In the genomic region with DNA sequence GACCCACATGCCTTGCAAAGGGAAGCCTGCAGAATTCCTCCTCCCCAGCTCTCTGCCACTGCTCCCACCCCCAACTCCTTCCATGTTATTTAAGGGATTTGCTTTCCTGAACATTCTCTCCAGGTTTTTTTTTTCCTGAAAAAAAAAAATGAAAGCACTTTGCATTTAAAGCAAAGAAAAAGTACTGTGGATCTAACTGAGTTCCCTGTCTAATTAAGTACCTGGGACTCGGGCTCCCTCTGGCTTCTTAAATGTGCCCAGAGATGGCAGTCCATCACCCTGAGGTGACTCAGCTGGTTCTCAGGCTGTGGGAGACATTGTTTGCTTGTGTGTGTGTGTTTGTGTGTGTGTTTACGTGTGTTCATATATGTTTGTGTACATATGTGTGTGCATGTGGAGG, we compare ENCODE assay signal across 26 mouse cellular contexts.
A peak's percentile ranks its signal among the peaks of the same experiment; 100 is the strongest.
DNase-seq lines count a peak whose midpoint lies in the region; ATAC-seq and TF ChIP-seq lines count a peak whose summit lies in the region.
"Had no signal": no experiment of that assay in that cellular context is flagged by ENCODE, and none has a peak within 500 bp of the region (broad histone marks: within the 10 kb centered on the region; RNA-seq: fewer than 3 reads in every experiment).

No protein-coding gene starts in this region.

- H3K27me3 ChIP-seq in stomach, embryonic 16.5 days (ENCODE audit: control insufficient read depth, insufficient read depth, low read length): no peaks in the 10 kb centered on the region
- H3K27me3 ChIP-seq: heart, embryonic 13.5 days; hindbrain, embryonic 15.5 days; limb, embryonic 13.5 days; lung, embryonic 15.5 days had no signal

- H3K9me3 ChIP-seq in stomach, embryonic 16.5 days (replicated peaks; ENCODE audit: control insufficient read depth, low read length): no peaks in the 10 kb centered on the region
- H3K9me3 ChIP-seq: heart, embryonic 13.5 days; hindbrain, embryonic 10.5 days; hindbrain, embryonic 15.5 days; lung, embryonic 15.5 days; neural tube, embryonic 12.5 days had no signal

- no peak for ATAC-seq in stomach, embryonic 16.5 days (ENCODE audit: insufficient read depth, low FRiP score)
- ATAC-seq: activated CD4-positive, CD25-positive, alpha-beta regulatory T cell, adult 4 months; forebrain, embryonic 14.5 days had no signal

- no peak overlapping the region for H3K9ac ChIP-seq in stomach, embryonic 16.5 days (ENCODE audit: low read length)
- H3K9ac ChIP-seq: heart, embryonic 13.5 days; hindbrain, embryonic 15.5 days; limb, embryonic 13.5 days; lung, embryonic 15.5 days; neural tube, embryonic 12.5 days had no signal

- DNase-seq in layer of hippocampus, adult 2 months (ENCODE audit: low spot score in 2 of 2): no peak
- no peak for DNase-seq in layer of hippocampus, postnatal 25 days (ENCODE audit: extremely low spot score in 1 of 2, low spot score in 1 of 2)
- DNase-seq in right cerebral cortex, adult 18-20 months: peak; percentile 25
- DNase-seq in right cerebral cortex, postnatal 36 days (ENCODE audit: low spot score in 2 of 2): no peak
- DNase-seq in lung, postnatal 36 days: no peak
- DNase-seq: adrenal gland, adult 2 months; adrenal gland, postnatal 36 days; B cell, adult 2 months; cerebellum, adult 2 months; cerebellum, postnatal 14 days; heart, postnatal 10 days; kidney, adult 18-20 months; kidney, postnatal 4 days; thymus, postnatal 4 days had no signal

- H3K27ac ChIP-seq in layer of hippocampus, adult 2 months: no peak overlapping the region
- H3K27ac ChIP-seq in stomach, embryonic 16.5 days (ENCODE audit: low read length): peak overlapping the region; percentile 11; the same call in 1 of the 2 replicates
- H3K27ac ChIP-seq: heart, embryonic 13.5 days; hindbrain, embryonic 10.5 days; hindbrain, embryonic 15.5 days; limb, embryonic 13.5 days; lung, embryonic 15.5 days; neural tube, embryonic 12.5 days had no signal

- WGBS in stomach, embryonic 16.5 days: 70% methylated on average over 2 of the region's 2 CpGs

- peak; percentile 52 for TF ChIP-seq CTCF in layer of hippocampus, adult 2 months (conservative IDR thresholded peaks at IDR 0.05)

- H3K4me2 ChIP-seq in stomach, embryonic 16.5 days (ENCODE audit: low read depth, low read length): no peak overlapping the region
- H3K4me2 ChIP-seq: heart, embryonic 13.5 days; hindbrain, embryonic 15.5 days; limb, embryonic 13.5 days; liver, embryonic 11.5 days; lung, embryonic 15.5 days; midbrain, embryonic 11.5 days; neural tube, embryonic 12.5 days had no signal

- no peaks in the 10 kb centered on the region for H3K36me3 ChIP-seq in stomach, embryonic 16.5 days (ENCODE audit: control insufficient read depth, insufficient read depth, low read length)
- H3K36me3 ChIP-seq: heart, embryonic 13.5 days; hindbrain, embryonic 10.5 days; hindbrain, embryonic 15.5 days; limb, embryonic 13.5 days; lung, embryonic 15.5 days; neural tube, embryonic 12.5 days had no signal

- H3K4me1 ChIP-seq in stomach, embryonic 16.5 days (ENCODE audit: control insufficient read depth, insufficient read depth, low read length): no peaks in the 10 kb centered on the region
- H3K4me1 ChIP-seq: hindbrain, embryonic 10.5 days; hindbrain, embryonic 15.5 days; lung, embryonic 15.5 days; neural tube, embryonic 12.5 days had no signal

- H3K4me3 ChIP-seq in layer of hippocampus, adult 2 months: no peak overlapping the region
- H3K4me3 ChIP-seq in stomach, embryonic 16.5 days (replicated peaks; ENCODE audit: low read length): no peak overlapping the region
- H3K4me3 ChIP-seq: heart, embryonic 13.5 days; hindbrain, embryonic 10.5 days; hindbrain, embryonic 15.5 days; limb, embryonic 13.5 days; lung, embryonic 15.5 days; myocyte; neural tube, embryonic 12.5 days had no signal
